15 mouse cellular contexts compared by ENCODE assay signal in genomic region chr11:112886139-112886538, GRCm38 (mm10).
"Had no signal": no experiment of that assay in that cellular context is flagged by ENCODE, and none has a peak within 500 bp of the region (broad histone marks: within the 10 kb centered on the region; RNA-seq: fewer than 3 reads in every experiment).

No protein-coding gene starts in this region.

- H3K4me1 ChIP-seq: intestine, embryonic 15.5 days; liver, embryonic 12.5 days; midbrain, embryonic 12.5 days; stomach, embryonic 15.5 days had no signal

- H3K27ac ChIP-seq: intestine, embryonic 15.5 days; limb, embryonic 15.5 days; liver, embryonic 12.5 days; midbrain, embryonic 12.5 days; stomach, embryonic 15.5 days had no signal

- DNase-seq: kidney, adult 8-10 months; left cerebral cortex, postnatal 4 days; lung, embryonic 14.5 days; lung, postnatal 10 days; lung, postnatal 4 days; retina, postnatal 1 day; right cerebral cortex, postnatal 4 days; spleen, adult 18-20 months; thymus, postnatal 4 days had no signal

- H3K4me3 ChIP-seq: intestine, embryonic 15.5 days; limb, embryonic 15.5 days; liver, embryonic 12.5 days; midbrain, embryonic 12.5 days; myocyte; stomach, embryonic 15.5 days had no signal

- H3K4me2 ChIP-seq: intestine, embryonic 15.5 days; limb, embryonic 15.5 days; liver, embryonic 12.5 days; lung, embryonic 14.5 days; midbrain, embryonic 12.5 days; stomach, embryonic 15.5 days had no signal

- H3K27me3 ChIP-seq: intestine, embryonic 15.5 days; limb, embryonic 15.5 days; liver, embryonic 12.5 days; midbrain, embryonic 12.5 days; stomach, embryonic 15.5 days had no signal

- H3K36me3 ChIP-seq: intestine, embryonic 15.5 days; limb, embryonic 15.5 days; liver, embryonic 12.5 days; midbrain, embryonic 12.5 days; stomach, embryonic 15.5 days had no signal

- H3K9me3 ChIP-seq: intestine, embryonic 15.5 days; limb, embryonic 15.5 days; liver, embryonic 12.5 days; midbrain, embryonic 12.5 days; stomach, embryonic 15.5 days had no signal

- H3K9ac ChIP-seq: intestine, embryonic 15.5 days; limb, embryonic 15.5 days; liver, embryonic 12.5 days; lung, embryonic 14.5 days; midbrain, embryonic 12.5 days; stomach, embryonic 15.5 days had no signal

- ATAC-seq: intestine, embryonic 15.5 days; liver, embryonic 12.5 days had no signal
